Mouse (Mus musculus): Measurements from ENCODE around the gene Cib3.

- TF ChIP-seq POLR2A (IDR thresholded peaks at IDR 0.05; ENCODE audit: extremely low read depth, insufficient read depth, low read length) = no peak
- TF ChIP-seq CTCF (IDR thresholded peaks at IDR 0.05; ENCODE audit: extremely low read depth, insufficient read depth, low read length) = no peak
Measured at GRCm38 (mm10) chr8:72210222-72210621, 2.4 kb downstream of the Cib3 start.
